ENCODE assay signal across 8 mouse cellular contexts in the genomic region with DNA sequence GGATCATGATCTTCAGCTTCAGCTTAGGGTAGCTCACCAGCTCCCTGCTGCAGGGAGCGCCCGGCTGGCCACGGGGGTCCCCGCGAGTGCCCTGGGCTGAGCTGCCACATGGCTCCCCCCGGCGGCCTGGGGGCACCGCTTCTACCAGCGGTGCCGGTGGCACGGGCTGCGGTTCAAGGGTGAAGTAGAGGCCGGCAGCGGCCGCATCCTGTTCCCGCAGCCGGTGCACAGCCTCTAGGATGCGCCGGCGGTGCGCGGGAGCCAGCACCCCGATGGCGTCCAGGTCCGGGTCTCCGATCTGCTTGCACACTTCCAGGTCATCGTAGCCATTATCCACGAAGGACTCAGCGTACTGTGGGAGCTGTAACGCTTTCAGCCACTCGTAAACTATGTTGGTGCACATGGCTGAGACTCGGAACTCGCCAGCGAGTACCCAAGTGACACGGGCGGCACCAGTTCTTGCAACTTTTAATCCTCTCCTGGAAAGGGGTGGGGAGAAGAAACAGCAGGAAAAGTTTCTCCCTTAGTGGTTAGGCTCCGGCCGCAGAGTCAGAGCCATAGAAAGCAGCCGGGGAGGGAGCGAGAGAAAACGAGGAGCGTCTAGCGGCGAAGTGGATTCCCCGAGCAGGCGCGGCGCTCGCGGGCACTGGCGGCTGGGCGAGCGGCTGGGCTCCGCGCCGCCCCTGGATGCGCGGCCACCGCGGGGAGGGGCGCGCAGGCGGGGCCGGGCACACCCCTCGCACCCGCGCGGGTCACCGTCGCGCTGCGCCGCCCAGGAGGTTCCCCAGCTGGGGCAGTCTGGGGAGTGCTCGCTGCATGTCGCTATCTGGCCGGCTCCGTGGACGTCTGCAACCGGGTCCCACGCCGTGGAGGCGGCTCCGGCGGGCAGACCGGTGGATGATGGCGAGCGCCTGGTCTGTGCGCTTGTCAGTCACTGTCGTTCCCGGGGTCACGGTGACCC. TPM values are rescaled to one million over a fixed set of nuclear protein-coding genes. Genes with fewer than 3 reads are reported as not detected.
DNase-seq lines count a peak whose midpoint lies in the region; ATAC-seq and TF ChIP-seq lines count a peak whose summit lies in the region.

A gene (minus strand): TSS at position 648 of the 961 bp plus-strand sequence.

- peak within 1 kb of the TSS; percentile 38; the same call in 1 of the 2 replicates for H3K4me3 ChIP-seq in spleen, adult 2 months (ENCODE audit: extremely low read depth, insufficient read depth, insufficient read length)
- peak within 1 kb of the TSS; percentile 77 for H3K4me3 ChIP-seq in embryonic fibroblast, embryonic 13.5 days (ENCODE audit: insufficient read depth, low read length)
- H3K4me3 ChIP-seq in heart, embryonic 12.5 days = peak within 1 kb of the TSS; percentile 74
- H3K4me3 ChIP-seq in liver, embryonic 16.5 days (ENCODE audit: low read depth, low read length) = peak within 1 kb of the TSS; percentile 54
- H3K4me3 ChIP-seq in neural tube, embryonic 12.5 days = peak within 1 kb of the TSS; percentile 61

- TF ChIP-seq POLR2A in spleen, adult 2 months (IDR thresholded peaks at IDR 0.05; ENCODE audit: low read depth, low read length) = no peak
- peak; percentile 38 for TF ChIP-seq POLR2A in embryonic fibroblast, embryonic 13.5 days (IDR thresholded peaks at IDR 0.05; ENCODE audit: low read depth, low read length)

- H3K9me3 ChIP-seq in heart, embryonic 12.5 days (replicated peaks) = no peaks in the 10 kb centered on the region
- no peaks in the 10 kb centered on the region for H3K9me3 ChIP-seq in liver, embryonic 16.5 days (replicated peaks; ENCODE audit: control insufficient read depth, low read length)
- H3K9me3 ChIP-seq in neural tube, embryonic 12.5 days = no peaks in the 10 kb centered on the region

- H3K4me1 ChIP-seq in spleen, adult 2 months (ENCODE audit: control insufficient read depth, insufficient read depth, insufficient read length) = no peaks in the 10 kb centered on the region; the same call in 1 of the 2 replicates
- H3K4me1 ChIP-seq in embryonic fibroblast, embryonic 13.5 days (ENCODE audit: control insufficient read depth, insufficient read depth, low read length) = no peaks in the 10 kb centered on the region; the same call in 1 of the 2 replicates
- peaks cover 8% of the 10 kb centered on the region; the same call in 1 of the 2 replicates for H3K4me1 ChIP-seq in heart, embryonic 12.5 days (replicated peaks)
- H3K4me1 ChIP-seq in liver, embryonic 16.5 days (ENCODE audit: control insufficient read depth, low read depth, low read length) = no peaks in the 10 kb centered on the region
- H3K4me1 ChIP-seq in neural tube, embryonic 12.5 days = peaks cover 25% of the 10 kb centered on the region

- H3K4me2 ChIP-seq in heart, embryonic 12.5 days = peak within 1 kb of the TSS; percentile 97
- peak within 1 kb of the TSS; percentile 59 for H3K4me2 ChIP-seq in liver, embryonic 16.5 days (ENCODE audit: low read depth, low read length)
- H3K4me2 ChIP-seq in neural tube, embryonic 12.5 days (replicated peaks) = peak within 1 kb of the TSS; percentile 97

- WGBS in spleen, adult 2 months = 1% methylated on average over 88 of the region's 91 CpGs
- WGBS in heart, embryonic 12.5 days = under 1% methylated on average over 90 of the region's 91 CpGs
- under 1% methylated on average over 90 of the region's 91 CpGs for WGBS in liver, embryonic 16.5 days (ENCODE audit: insufficient replicate concordance)
- under 1% methylated on average over 88 of the region's 91 CpGs for WGBS in neural tube, embryonic 12.5 days

- peak; percentile 83 for ATAC-seq in heart, embryonic 12.5 days (ENCODE audit: insufficient number of reproducible peaks, low FRiP score)
- no peak for ATAC-seq in liver, embryonic 16.5 days (ENCODE audit: low read depth)
- ATAC-seq in neural tube, embryonic 12.5 days (ENCODE audit: low FRiP score, low read depth) = peak; percentile 78
- ATAC-seq in CD4-positive, CD25-positive, alpha-beta regulatory T cell, adult 4 months = no peak

- TF ChIP-seq CTCF in spleen, adult 2 months (IDR thresholded peaks at IDR 0.05; ENCODE audit: extremely low read depth, insufficient read depth, insufficient read length, insufficient replicate concordance) = no peak
- TF ChIP-seq CTCF in embryonic fibroblast, embryonic 13.5 days (IDR thresholded peaks at IDR 0.05; ENCODE audit: borderline replicate concordance, insufficient read depth, low read length) = no peak

- DNase-seq in spleen, adult 2 months (ENCODE audit: low read depth in 1 of 2, low spot score in 2 of 2) = no peak
- no peak for DNase-seq in spleen, adult 12 weeks (ENCODE audit: low spot score)
- peak; percentile 64 for DNase-seq in kidney, postnatal 10 days

- no peaks in the 10 kb centered on the region for H3K36me3 ChIP-seq in spleen, adult 2 months (ENCODE audit: control insufficient read depth, insufficient read depth, low read length)
- H3K36me3 ChIP-seq in heart, embryonic 12.5 days = no peaks in the 10 kb centered on the region
- no peaks in the 10 kb centered on the region for H3K36me3 ChIP-seq in liver, embryonic 16.5 days (ENCODE audit: control insufficient read depth, insufficient read depth)
- H3K36me3 ChIP-seq in neural tube, embryonic 12.5 days = no peaks in the 10 kb centered on the region

- peaks cover 7% of the 10 kb centered on the region; the same call in 1 of the 2 replicates for H3K27me3 ChIP-seq in spleen, adult 2 months (ENCODE audit: control insufficient read depth, insufficient read depth, low read length)
- 0 out of 2 replicates have a peak, but pooled peaks cover 3% of the 10 kb centered on the region for H3K27me3 ChIP-seq in heart, embryonic 12.5 days (replicated peaks)
- peaks cover 38% of the 10 kb centered on the region for H3K27me3 ChIP-seq in liver, embryonic 16.5 days (ENCODE audit: control insufficient read depth, insufficient read depth, low read depth, low read length)
- peaks cover 16% of the 10 kb centered on the region for H3K27me3 ChIP-seq in neural tube, embryonic 12.5 days (replicated peaks)

- no peak within 1 kb of the TSS for H3K27ac ChIP-seq in spleen, adult 2 months (ENCODE audit: insufficient read depth, low read length)
- H3K27ac ChIP-seq in embryonic fibroblast, embryonic 13.5 days (ENCODE audit: insufficient read depth, low read length) = peak within 1 kb of the TSS; percentile 13; the same call in 1 of the 2 replicates
- 0 out of 2 replicates have a peak within 1 kb of the TSS, but pooled peaks have one; percentile 13 for H3K27ac ChIP-seq in heart, embryonic 12.5 days (ENCODE audit: poor library complexity, severe bottlenecking)
- no peak within 1 kb of the TSS for H3K27ac ChIP-seq in liver, embryonic 16.5 days (ENCODE audit: low read length)
- H3K27ac ChIP-seq in neural tube, embryonic 12.5 days = no peak within 1 kb of the TSS

- H3K9ac ChIP-seq in heart, embryonic 12.5 days = peak within 1 kb of the TSS; percentile 78
- no peak within 1 kb of the TSS; the same call in 1 of the 2 replicates for H3K9ac ChIP-seq in liver, embryonic 16.5 days (ENCODE audit: low read depth, low read length)
- peak within 1 kb of the TSS; percentile 70 for H3K9ac ChIP-seq in neural tube, embryonic 12.5 days

RNA-seq across cellular contexts. Expression of the gene that starts here (rescaled TPM):
- polyA plus RNA-seq in spleen, adult 2 months (2012; rRNA removed) = 0.07 and 0.11 TPM in 2 replicates
- 24.0 and 24.8 TPM in 2 replicates for polyA plus RNA-seq in embryonic fibroblast, embryonic 13.5 days (2011; ENCODE audit: insufficient read length, low read depth, missing spikeins)
- polyA plus RNA-seq in heart, embryonic 12.5 days (2016; fragmentation: Nextera tagmentation; extraction: Ambion mirVana) = 2.4 and 2.8 TPM in 2 replicates
- 0.48 and 0.49 TPM in 2 replicates for polyA plus RNA-seq in liver, embryonic 16.5 days (2015; fragmentation: Nextera tagmentation; extraction: Ambion mirVana)
- 5.4 and 5.9 TPM in 2 replicates for polyA plus RNA-seq in neural tube, embryonic 12.5 days (2016; fragmentation: Nextera tagmentation; extraction: Ambion mirVana)
- not detected for polyA plus RNA-seq in CD4-positive, CD25-positive, alpha-beta regulatory T cell, adult 4 months (2017; shearing (Covaris generic))

Comparison
In these comparisons a context has a peak if more than half of its experiments do, and no peak if none do; other contexts are left out.
1. H3K27ac ChIP-seq: peak in embryonic fibroblast, embryonic 13.5 days (single experiment) and heart, embryonic 12.5 days (single experiment); none in spleen, adult 2 months (single experiment), liver, embryonic 16.5 days (single experiment) and neural tube, embryonic 12.5 days (single experiment).
2. ATAC-seq: peak in heart, embryonic 12.5 days (single experiment) and neural tube, embryonic 12.5 days (single experiment); none in liver, embryonic 16.5 days (single experiment) and CD4-positive, CD25-positive, alpha-beta regulatory T cell, adult 4 months (single experiment).
3. Peak in every context shown above with its lines, with median percentiles within 50 percentile points of each other: H3K4me3 ChIP-seq and H3K4me2 ChIP-seq.